Mouse (Mus musculus) liver, adult 2 months (tissue): ENCODE data around the gene Csmd2. TPM values are rescaled to one million over a fixed set of nuclear protein-coding genes. Genes with fewer than 3 reads are reported as not detected.

ENCODE experiments used
- DNase-seq: peaks from one replicate; pipeline ENCODE4 v3.0.0-alpha.2; 2011; ENCODE audit warnings: low read depth, low spot score; ENCODE audit errors: extremely low read depth
- H3K27ac ChIP-seq: fragments of 200-500 bp; replicated peaks from 2 replicates; pipeline ENCODE4 v1.5.1; 2012; ENCODE audit warnings: low read depth, mild to moderate bottlenecking, control low read depth, inconsistent platforms, low read length; ENCODE audit not compliant: insufficient read depth
- H3K27me3 ChIP-seq: fragments of 200-500 bp; 2 replicates; pipeline ENCODE4 v1.6.1; 2012; ENCODE audit warnings: mild to moderate bottlenecking, moderate library complexity, low read length, inconsistent platforms; ENCODE audit not compliant: control insufficient read depth, insufficient read depth
- H3K36me3 ChIP-seq: fragments of 200-500 bp; 2 replicates; pipeline ENCODE4 v1.6.1; 2012; ENCODE audit warnings: low read length, inconsistent platforms; ENCODE audit not compliant: control insufficient read depth, insufficient read depth
- H3K4me1 ChIP-seq: fragments of 200-500 bp; 2 replicates; pipeline ENCODE4 v1.6.1; 2011; ENCODE audit warnings: low read length; ENCODE audit not compliant: control insufficient read depth, insufficient read depth
- H3K4me3 ChIP-seq: fragments of 200-500 bp; 2 replicates; pipeline ENCODE4 v1.5.1; 2011; ENCODE audit warnings: low read depth, mild to moderate bottlenecking, control low read depth, low read length, moderate library complexity; ENCODE audit not compliant: insufficient read depth
- H3K79me2 ChIP-seq: fragments of 200-500 bp; 2 replicates; pipeline ENCODE4 v1.6.1; 2012; ENCODE audit warnings: inconsistent platforms, mild to moderate bottlenecking, low read length, moderate library complexity; ENCODE audit not compliant: control insufficient read depth, insufficient read depth
- H3K9ac ChIP-seq: fragments of 200-500 bp; 2 replicates; pipeline ENCODE4 v1.6.1; 2012; ENCODE audit warnings: low read depth, mild to moderate bottlenecking, control low read depth, inconsistent platforms, low read length
- CTCF ChIP-seq: fragments of 200-500 bp; IDR thresholded peaks from 2 replicates; pipeline ENCODE4 v1.5.1; 2011; ENCODE audit warnings: low read depth, low read length, control low read depth
- POLR2A ChIP-seq: fragments of 200-500 bp; IDR thresholded peaks from 2 replicates; pipeline ENCODE4 v1.6.1; 2011; ENCODE audit warnings: low read length, control low read depth; ENCODE audit not compliant: insufficient read depth; ENCODE audit errors: extremely low read depth
- WGBS: fragments of 180-500 bp; shearing (Covaris S2); methylation state at CpG from one replicate; pipeline ENCODE4 v1.1.7; 2018; 5-methylcytosine and 5-hydroxymethylcytosine counted together
- polyA plus RNA-seq: library from polyadenylated mRNA; depleted of rRNA; stranded (reverse); fragments of >200 nt; gene quantifications from 2 replicates; pipeline ENCODE4 v1.2.3, GENCODE M21; 2012
- total RNA-seq: library from RNA; depleted of rRNA; stranded (reverse); fragments of >200 nt; gene quantifications from 2 replicates; pipeline ENCODE4 v1.2.3, GENCODE M21; 2014

Gene Csmd2
- total and polyA plus RNA-seq, 2 experiments, result not detected

GRCm38 (mm10) chr4:128315328-128315727, 327.7 kb downstream of the Csmd2 start:
- Histone ChIP-seq H3K36me3 (no peaks in the 10 kb centered on the region), H3K27ac (no peak overlapping the region), H3K79me2 (no peaks in the 10 kb centered on the region), H3K4me1 (no peaks in the 10 kb centered on the region), H3K4me3 (no peak overlapping the region), H3K9ac (no peak overlapping the region), H3K27me3 (no peaks in the 10 kb centered on the region)
- DNase-seq, result no peak
- WGBS, result 72% methylated on average over 5 of the region's 5 CpGs
- no peak for TF ChIP-seq CTCF
- no peak for TF ChIP-seq POLR2A

GRCm38 (mm10) chr4:128317951-128318350, 330.3 kb downstream of the Csmd2 start:
- H3K36me3 ChIP-seq, result no peaks in the 10 kb centered on the region
- H3K4me1 ChIP-seq, result no peaks in the 10 kb centered on the region
- WGBS, result 90% methylated on average over 4 of the region's 4 CpGs

GRCm38 (mm10) chr4:128325511-128325910, 337.9 kb downstream of the Csmd2 start:
- no peak for DNase-seq
- Histone ChIP-seq H3K79me2 (no peaks in the 10 kb centered on the region), H3K36me3 (no peaks in the 10 kb centered on the region), H3K9ac (no peak overlapping the region), H3K27ac (no peak overlapping the region), H3K27me3 (no peaks in the 10 kb centered on the region), H3K4me1 (no peaks in the 10 kb centered on the region), H3K4me3 (no peak overlapping the region)
- 80% methylated on average over 2 of the region's 2 CpGs for WGBS
- no peak for TF ChIP-seq CTCF
- TF ChIP-seq POLR2A, result no peak

More at GRCm38 (mm10) chr4:128317951-128318350, 330.3 kb downstream of the Csmd2 start:
- Histone ChIP-seq H3K9ac (no peak overlapping the region), H3K79me2 (no peaks in the 10 kb centered on the region), H3K4me3 (no peak overlapping the region), H3K27me3 (no peaks in the 10 kb centered on the region), H3K27ac (no peak overlapping the region)
- TF ChIP-seq POLR2A (no peak), CTCF (no peak)
- no peak for DNase-seq

GRCm38 (mm10) chr4:128326755-128327154, 339.1 kb downstream of the Csmd2 start:
- H3K36me3 ChIP-seq, result no peaks in the 10 kb centered on the region
- no peak overlapping the region for H3K27ac ChIP-seq
- H3K27me3 ChIP-seq, result no peaks in the 10 kb centered on the region
- no peaks in the 10 kb centered on the region for H3K79me2 ChIP-seq
- 74% methylated on average over 4 of the region's 4 CpGs for WGBS
- H3K9ac ChIP-seq, result no peak overlapping the region
- no peak for TF ChIP-seq CTCF
- TF ChIP-seq POLR2A, result no peak
- no peaks in the 10 kb centered on the region for H3K4me1 ChIP-seq
- DNase-seq, result no peak
- no peak overlapping the region for H3K4me3 ChIP-seq

GRCm38 (mm10) chr4:128327421-128327820, 339.8 kb downstream of the Csmd2 start:
- 77% methylated on average over 6 of the region's 6 CpGs for WGBS
- no peaks in the 10 kb centered on the region for H3K36me3 ChIP-seq
- no peaks in the 10 kb centered on the region for H3K79me2 ChIP-seq
- no peak overlapping the region for H3K4me3 ChIP-seq
- H3K9ac ChIP-seq, result no peak overlapping the region
- TF ChIP-seq POLR2A, result no peak
- TF ChIP-seq CTCF, result no peak
- no peak overlapping the region for H3K27ac ChIP-seq
- H3K27me3 ChIP-seq, result no peaks in the 10 kb centered on the region; the same call in 1 of the 2 replicates
- H3K4me1 ChIP-seq, result no peaks in the 10 kb centered on the region
- no peak for DNase-seq

- H3K4me3 ChIP-seq, result no peak overlapping the region
- no peak for DNase-seq
- no peak overlapping the region for H3K27ac ChIP-seq
- H3K79me2 ChIP-seq, result no peaks in the 10 kb centered on the region
- H3K36me3 ChIP-seq, result no peaks in the 10 kb centered on the region
- H3K9ac ChIP-seq, result no peak overlapping the region
- WGBS, result 65% methylated on average over 9 of the region's 9 CpGs
- no peaks in the 10 kb centered on the region for H3K4me1 ChIP-seq
- no peaks in the 10 kb centered on the region; the same call in 1 of the 2 replicates for H3K27me3 ChIP-seq
- TF ChIP-seq CTCF (no peak), POLR2A (no peak)
Observed at GRCm38 (mm10) chr4:128330519-128330918, 342.9 kb downstream of the Csmd2 start.
